Mouse (Mus musculus) ZHBTc4 (cell line): Measurements from ENCODE around the gene Il6ra.
A peak's percentile ranks its signal among the peaks of the same experiment; 100 is the strongest.

Experiments
- DNase-seq: peaks from one replicate; pipeline ENCODE4 v3.0.0-alpha.2; 2011; ENCODE audit warnings: low read depth, low spot score

Gene Il6ra

DNA sequence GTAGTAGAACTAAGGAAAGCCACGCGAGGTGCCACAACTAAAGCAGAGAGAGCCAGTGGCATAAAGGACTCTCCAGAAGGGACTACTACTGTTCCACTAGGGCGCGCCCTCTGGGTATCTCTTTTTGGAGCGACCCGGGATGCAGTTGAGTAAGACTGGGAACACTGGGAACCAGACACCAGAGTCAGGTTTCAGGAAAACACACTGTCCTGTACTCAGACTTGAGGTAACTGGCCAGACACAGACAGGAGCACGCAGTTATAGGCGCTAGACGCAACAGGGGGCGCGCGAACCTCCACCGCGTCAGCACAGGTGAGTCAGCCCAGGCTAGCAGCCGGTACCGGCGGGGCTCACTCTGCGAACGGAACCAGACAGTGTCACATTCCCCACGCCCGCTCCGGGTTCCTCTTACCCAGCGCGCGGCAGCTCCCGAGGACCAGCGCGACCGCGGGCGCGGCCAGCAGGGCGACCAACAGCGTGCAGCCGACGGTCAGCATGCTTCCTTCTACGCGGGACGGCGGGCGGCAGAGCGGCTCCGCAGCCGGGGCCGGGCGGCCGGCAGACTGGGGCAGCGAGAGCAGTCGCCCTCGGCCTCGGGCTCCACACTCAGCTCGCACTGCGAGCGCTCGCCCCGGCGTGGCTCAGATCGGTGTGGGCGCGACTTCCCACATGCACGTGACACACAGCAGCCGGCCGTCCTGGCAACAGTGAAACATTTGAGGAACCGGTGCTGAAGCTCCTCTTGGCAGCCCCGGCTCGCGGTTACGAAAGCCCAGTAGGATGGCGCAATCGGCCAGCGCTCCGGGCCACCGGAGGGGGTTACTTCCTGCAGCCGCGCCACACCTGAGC is at the start of gene Il6ra:
Il6ra (minus strand) TSS at position 654 of the 849 bp plus-strand sequence.
- DNase-seq, result peak; percentile 91

- no peak for DNase-seq
These were observed 49.2 kb upstream of the Il6ra start for GRCm38 (mm10) chr3:89962059-89962750.

- DNase-seq, result no peak
These were observed 48.4 kb upstream of the Il6ra start for GRCm38 (mm10) chr3:89961436-89961835.

DNA sequence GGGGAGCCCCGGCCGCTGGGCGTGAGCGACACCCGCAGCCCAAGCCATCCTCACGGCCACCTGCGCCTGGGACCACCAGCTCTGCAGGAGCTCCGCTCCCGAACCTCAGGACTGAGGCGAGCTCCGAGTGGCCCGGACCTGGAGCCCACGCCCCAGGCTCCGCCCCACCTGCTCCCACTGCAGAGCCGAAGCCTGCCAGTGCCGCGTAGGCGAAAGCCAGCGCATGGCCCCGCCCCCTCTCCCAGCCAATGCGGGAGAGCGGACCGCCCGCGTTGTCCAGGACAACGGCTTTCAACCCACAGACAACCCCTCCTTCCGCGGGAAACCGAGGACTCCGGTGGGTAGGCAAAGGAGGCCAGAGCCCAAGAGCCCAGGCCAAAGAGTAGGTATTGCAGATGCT is 47.5 kb upstream of the Il6ra start:
- peak; percentile 97 for DNase-seq

- DNase-seq, result peak; percentile 45
These were observed 46.4 kb upstream of the Il6ra start for GRCm38 (mm10) chr3:89959435-89959834.

GRCm38 (mm10) chr3:89957880-89958279 is 44.9 kb upstream of the Il6ra start:
- no peak for DNase-seq

DNA sequence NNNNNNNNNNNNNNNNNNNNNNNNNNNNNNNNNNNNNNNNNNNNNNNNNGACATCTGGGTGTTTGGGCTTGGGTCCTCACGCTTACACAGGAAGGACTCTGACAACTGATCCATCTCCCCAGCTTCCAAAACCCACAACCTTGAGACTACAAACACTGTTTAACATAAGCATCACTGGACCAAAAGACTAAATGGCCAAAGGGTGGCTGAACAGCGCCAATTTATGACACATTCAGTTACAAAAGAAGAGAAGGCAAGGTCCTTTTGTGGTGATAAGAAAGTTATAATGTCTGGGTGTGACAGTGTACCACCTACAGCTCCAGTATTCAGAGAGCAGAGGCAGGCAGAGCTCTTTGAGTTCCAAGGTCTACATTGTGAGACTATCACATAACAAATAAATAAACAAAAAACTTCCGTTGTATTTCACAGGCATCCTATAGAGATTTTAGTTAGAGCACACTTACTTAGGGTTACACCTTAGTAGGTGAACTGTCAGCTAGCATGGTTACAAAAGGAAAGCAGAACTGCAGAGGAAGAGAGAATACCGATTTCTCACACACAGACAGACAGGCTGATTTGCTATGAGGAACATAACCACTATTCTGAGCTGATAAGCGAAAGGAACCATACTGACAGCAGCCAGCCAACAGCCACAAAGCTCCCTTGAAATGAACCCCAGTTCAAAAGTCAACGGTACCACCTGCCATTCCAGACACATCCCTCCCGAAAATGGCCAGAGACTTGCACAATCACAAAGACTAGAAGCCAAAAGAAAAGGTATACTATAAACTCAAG is 43.4 kb upstream of the Il6ra start:
- DNase-seq, result peak; percentile 79

DNA sequence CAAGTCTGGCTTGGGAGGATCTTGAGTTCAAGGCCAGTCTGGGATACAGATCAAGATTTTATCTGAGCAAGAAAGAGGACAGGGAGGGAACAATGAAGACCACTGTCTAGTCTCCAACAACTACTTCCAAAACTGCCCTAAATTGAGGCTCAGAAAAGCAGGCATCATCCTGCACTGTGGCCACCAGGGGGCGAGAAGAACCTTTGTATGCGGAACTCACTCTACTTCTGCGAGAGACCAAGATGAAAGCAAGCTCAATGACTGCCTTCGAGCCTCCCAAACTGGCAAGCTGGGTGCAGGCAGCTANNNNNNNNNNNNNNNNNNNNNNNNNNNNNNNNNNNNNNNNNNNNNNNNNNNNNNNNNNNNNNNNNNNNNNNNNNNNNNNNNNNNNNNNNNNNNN is 40.4 kb upstream of the Il6ra start:
- DNase-seq, result peak; percentile 88

DNA sequence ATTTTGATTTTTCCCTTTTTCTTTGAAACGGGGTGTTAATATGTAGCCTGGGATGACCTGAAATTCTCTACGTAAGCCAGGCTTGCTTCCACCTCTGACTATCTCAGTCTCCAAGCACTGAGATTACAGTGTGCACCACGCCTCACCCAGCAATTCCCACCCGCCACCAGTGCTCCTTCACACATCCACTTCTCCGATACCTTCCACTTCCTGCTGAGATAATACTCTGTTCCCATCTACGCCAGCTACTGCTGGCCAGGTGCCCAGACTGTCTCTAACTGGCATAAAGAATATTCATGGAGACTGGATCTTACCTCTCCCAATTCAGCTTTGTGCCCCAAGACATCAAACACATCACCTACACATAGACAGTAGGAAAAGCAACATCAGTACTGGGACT is 35.7 kb upstream of the Il6ra start:
- DNase-seq, result no peak

GRCm38 (mm10) chr3:89948021-89948420 is 35.0 kb upstream of the Il6ra start:
- DNase-seq, result peak; percentile 61

GRCm38 (mm10) chr3:89945026-89945425 is 32.0 kb upstream of the Il6ra start:
- peak; percentile 53 for DNase-seq

DNA sequence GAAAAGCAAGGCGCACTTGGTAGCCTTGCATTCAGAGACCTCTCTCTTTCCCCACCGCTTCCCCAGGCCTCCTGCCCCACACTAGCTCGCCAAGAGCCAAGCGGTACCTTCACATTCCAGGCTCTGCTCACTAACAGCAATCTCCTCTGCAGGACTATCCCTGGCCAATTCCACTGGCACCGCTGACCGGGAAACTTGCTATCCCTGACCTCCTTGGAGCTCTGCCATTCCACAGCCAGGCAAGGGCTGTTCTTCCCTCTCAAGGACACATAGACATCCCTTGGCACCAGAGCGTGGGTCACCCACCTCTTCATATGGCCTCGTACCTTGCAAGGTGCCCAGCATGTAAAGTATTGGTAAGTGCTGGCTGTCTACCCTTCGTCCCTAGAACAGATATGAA is 29.9 kb upstream of the Il6ra start:
- DNase-seq, result no peak

DNA sequence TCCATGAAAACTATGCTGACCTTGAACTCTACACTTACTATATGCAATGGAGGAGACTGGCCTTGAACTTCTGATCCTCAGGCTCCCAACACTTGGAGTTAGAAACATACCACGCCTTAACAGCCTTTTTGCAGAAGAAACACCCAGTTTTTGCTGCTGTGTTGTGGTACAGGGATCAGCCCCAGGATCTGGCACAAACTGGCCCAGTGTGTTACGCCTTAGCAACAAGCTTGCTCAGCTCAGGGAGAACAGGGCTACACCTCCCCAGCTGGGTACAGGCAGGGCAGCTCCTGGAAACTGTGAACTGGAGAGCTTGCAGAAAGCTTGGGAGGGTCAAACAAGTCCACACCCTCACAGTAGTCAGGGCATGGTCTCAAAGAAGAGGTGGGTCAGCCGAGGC is 23.5 kb upstream of the Il6ra start:
- DNase-seq, result peak; percentile 81

- DNase-seq, result no peak
These were observed 19.9 kb upstream of the Il6ra start for GRCm38 (mm10) chr3:89932925-89933324.

- no peak for DNase-seq
These were observed 16.0 kb upstream of the Il6ra start for GRCm38 (mm10) chr3:89928956-89929355.

DNA sequence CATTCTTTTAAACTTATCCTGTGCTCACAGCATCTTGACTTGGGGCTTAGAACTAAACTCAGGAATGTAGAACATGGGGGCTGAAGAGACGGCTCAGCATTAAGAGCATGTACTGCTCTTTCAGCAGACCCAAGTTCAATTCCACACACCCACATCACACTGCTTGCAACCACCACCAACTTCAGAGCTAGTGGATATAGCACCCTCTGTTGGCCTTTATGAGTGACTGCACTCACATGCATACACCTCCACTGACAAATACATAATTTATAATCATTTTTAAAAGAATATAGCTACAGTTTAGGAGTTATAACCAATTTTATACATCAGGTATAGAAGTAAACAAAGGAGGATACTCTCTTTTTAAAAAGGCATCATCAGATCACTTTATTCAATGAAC is 13.4 kb upstream of the Il6ra start:
- peak; percentile 45 for DNase-seq

DNA sequence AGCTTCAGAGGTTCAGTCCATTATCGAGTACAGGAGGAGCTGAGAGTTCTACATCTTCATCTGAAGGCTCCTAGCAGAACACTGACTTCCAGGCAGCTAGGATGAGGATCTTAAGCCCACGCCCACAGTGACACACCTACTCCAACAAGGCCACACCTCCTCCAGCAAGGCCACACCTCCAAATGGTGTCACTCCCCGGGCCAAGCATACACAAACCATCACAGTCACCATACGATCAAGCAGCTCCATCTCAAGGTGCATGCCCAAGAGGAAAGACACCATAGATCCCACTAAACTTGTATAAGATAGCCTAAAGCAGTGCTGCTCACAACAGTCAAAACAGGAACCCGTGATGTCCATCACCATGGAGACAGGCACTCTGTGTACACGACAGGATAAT is 7.7 kb upstream of the Il6ra start:
- DNase-seq, result peak; percentile 72

GRCm38 (mm10) chr3:89917408-89917807 is 4.4 kb upstream of the Il6ra start:
- DNase-seq, result no peak

DNA sequence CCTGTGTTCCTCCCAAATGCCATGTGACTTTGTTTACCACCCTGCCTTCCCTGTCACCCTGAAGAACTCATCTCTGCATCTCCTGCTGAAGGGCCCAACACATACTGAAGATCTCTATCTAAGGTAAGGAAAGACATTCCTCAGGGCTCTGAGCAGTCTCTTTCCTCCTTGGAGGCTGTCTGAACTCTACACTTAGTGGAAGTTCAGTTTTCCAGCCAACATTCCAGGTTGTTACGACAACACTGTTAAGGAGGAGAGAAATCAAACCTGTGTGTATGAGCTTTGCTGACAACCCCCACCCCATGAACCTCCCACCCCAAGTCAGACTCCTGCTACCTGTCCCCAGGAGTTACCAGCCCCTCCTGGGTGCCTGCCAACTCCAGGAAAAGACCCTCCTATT is 3.6 kb upstream of the Il6ra start:
- no peak for DNase-seq

DNA sequence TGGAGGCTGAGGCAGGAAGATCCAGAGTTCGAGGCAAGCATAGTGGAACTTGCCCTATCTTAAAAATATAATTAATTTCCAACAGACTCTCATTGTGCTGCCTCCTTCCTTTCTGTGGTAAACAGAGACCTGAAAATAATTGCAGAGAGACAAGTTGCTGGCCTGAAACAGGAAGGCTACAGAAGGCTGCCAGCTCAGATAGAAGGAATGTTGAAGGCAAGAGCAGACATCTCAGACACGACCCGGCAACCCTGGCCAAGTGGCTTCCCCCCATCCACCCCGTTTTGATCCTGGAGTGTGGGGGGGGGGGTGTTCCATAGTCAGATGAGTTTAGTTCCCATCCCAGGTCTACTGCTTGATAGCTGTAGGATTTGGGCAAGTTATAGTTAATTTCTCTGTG is 1.7 kb upstream of the Il6ra start:
- no peak for DNase-seq

- no peak for DNase-seq
These were observed 871 bp downstream of the Il6ra start for GRCm38 (mm10) chr3:89912108-89912542.

- DNase-seq, result no peak
These were observed 1.8 kb downstream of the Il6ra start for GRCm38 (mm10) chr3:89911207-89911606.
